Mouse (Mus musculus): Measurements from ENCODE around the gene Abcb8. TPM values are rescaled to one million over a fixed set of nuclear protein-coding genes. Genes with fewer than 3 reads are reported as not detected.

Gene Abcb8
- 27.8 TPM for polyA plus RNA-seq (2017; shearing (Covaris generic))

DNA sequence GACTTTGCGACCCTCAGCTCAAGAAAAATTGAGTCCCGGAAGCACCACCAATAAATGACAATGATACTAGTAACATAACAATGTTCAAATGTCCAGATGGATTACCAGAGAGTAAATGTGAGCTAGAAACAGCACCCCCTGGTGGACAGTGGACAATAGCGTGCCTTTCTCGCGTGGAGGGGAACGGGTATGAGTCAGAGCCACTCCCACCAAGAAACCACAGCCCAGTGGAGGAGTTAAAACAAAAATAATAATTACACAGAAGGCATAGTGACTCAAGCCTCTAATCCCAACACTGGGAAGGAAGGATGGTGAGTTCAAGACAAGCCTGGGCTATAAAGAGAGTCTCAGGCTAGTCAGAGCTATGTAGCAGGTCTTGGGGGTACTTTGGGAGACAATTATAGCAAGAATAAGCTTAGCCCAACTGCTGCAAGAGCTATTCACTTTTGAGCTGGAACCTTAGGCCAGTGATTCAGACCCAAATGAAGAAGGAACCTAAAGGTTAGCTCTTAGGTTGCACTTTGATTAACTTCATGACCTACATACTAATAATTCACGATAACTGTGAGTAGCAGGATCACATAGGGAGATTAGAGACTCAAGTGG, at the start of gene Abcb8:
Gene Abcb8, plus strand, starts transcription at position 272 of the 606 bp plus-strand sequence.

DNA sequence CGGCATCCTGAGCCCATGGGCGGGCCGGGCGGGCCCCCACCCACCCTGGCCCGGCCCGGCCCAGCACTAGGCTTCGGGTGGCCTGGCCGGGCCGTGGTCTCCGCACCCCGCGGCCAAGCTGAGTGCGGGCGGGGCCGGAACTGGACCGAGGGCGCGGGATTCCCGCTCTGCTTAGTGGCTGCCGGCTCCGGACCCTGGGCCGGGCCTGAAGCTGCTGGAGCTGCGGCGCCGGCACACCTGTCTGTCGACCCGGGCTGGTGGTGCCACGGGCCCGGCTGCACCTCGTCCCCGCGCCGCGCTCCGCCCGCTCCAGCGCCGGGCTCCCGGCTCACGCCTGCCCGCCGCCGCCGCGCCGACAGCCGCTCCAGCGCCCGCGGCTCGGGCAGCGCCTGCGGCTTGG, 42.2 kb upstream of the Abcb8 start, which contains the start of gene Kcnh2:
Gene Kcnh2, minus strand, starts transcription at position 327 of the 400 bp plus-strand sequence.

DNA sequence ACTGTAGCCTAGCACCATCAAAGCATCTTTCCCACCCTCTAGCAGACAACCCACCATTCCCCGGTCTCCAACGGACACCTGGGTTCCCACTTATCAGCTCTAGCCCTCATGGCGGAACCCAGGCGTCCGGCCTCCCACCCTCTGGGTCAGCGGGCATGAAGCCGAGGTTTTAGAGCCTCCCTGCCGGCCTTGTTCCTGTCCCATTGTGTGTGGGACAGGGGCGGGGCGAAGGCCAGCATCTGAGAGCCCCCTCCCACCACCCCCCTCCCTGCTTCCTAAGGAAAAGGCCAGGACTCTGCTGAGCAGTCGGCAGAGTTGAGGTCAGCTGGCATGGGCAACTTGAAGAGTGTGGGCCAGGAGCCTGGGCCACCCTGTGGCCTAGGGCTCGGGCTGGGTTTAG, 29.0 kb upstream of the Abcb8 start, which contains the start of gene Nos3:
Gene Nos3, plus strand, starts transcription at position 303 of the 400 bp plus-strand sequence.

DNA sequence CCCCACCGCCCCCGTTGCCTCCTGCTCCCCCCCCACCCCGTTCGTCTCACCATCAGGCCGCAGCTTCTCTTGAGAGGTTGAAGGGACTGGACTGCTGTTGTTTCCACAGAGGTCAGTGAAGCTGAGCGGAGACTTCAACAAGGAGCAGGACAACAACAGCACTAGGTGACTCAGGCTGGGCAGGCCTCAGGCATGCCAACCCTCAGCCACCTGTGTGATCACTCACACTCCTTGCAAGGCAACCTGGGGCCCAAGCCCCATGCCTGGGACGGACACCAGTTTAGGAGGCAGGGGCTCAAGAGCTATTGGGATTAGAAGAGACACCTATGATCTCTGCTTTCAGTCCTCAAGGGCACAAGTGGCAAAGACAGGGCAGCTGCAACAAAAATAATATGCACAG, 1.6 kb upstream of the Abcb8 start, which contains the start of gene Atg9b:
Gene Atg9b, minus strand, starts transcription at position 280 of the 400 bp plus-strand sequence.

DNA sequence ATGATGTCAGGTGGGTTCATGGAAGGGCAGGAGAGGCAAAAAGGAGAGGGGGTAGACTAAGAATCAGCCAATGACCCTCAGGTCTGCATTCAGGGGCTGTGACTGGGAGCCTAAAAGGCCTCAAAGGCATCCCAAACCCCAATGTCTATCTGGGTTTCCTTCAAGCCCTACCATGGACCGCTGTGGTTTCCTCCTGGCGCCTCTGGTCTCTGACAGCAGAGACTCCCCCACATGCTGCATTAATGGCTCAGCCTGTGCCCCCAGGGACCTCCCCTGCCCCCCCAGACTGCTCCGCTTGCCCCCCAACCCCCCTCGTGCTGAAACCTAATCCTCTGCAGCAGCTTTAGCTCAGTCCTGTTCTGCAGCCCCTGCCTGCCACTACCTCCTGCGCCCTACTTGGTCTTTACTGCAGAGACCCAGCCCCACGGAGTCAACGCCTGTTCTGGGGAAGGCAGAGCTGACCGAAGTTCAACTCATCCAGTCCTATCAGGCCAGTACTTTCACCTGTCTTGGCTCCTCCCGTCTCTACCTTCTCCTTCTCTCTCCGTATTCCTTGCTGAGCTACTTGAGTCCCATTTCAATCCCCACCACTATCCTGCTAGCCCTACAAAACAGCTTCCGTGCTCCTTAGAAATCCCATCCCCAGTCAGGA, 19.7 kb downstream of the Abcb8 start, which contains the start of gene Asic3:
Gene Asic3, plus strand, starts transcription at position 351 of the 652 bp plus-strand sequence.

DNA sequence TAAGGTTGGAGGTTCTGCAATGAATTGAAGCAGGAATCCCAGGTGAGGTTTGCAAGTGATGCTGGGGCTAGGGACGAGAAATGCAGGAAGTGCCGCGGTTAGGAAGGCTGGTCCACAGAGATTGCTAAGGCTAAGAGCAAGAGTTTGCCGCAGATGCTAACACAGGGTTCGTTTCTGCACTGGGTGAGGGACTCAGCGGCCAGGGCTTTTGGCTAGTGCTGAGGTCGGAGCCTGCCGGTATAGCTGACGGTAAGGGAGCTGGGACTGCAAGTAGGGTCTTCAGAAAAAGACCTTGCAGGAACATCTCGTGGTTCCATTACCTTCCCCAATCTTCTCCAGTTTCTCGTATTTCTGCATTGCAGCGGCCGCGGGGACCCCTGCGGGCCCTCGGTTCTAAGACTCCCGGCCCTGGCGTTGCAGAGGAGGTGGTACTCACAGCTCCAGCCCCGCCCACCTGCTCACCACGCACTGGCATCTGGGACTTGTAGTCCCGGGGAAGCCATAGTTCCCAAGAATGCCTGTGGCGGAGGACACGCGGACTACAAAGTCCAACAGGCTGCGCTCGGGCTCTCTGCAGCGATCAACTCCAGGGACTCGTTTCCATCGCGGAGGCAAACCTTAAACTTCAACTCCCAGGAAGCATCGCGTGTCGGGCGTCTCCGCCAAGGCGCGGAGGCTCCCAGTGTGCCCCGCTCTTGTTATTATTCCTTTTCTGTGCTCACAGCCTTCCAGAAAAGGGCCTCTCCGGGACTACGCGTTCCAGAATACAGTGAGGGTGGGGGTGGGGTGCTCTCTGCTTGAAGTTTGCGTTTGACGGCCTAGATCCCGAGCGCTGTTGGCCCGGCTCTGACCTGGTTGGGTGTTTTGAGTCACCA, 29.9 kb downstream of the Abcb8 start, which contains the start of the genes Cdk5 and Slc4a2:
Gene Cdk5, minus strand, starts transcription at position 402 of the 875 bp plus-strand sequence.
Gene Slc4a2, plus strand, starts transcription at position 709 of the 875 bp plus-strand sequence.

DNA sequence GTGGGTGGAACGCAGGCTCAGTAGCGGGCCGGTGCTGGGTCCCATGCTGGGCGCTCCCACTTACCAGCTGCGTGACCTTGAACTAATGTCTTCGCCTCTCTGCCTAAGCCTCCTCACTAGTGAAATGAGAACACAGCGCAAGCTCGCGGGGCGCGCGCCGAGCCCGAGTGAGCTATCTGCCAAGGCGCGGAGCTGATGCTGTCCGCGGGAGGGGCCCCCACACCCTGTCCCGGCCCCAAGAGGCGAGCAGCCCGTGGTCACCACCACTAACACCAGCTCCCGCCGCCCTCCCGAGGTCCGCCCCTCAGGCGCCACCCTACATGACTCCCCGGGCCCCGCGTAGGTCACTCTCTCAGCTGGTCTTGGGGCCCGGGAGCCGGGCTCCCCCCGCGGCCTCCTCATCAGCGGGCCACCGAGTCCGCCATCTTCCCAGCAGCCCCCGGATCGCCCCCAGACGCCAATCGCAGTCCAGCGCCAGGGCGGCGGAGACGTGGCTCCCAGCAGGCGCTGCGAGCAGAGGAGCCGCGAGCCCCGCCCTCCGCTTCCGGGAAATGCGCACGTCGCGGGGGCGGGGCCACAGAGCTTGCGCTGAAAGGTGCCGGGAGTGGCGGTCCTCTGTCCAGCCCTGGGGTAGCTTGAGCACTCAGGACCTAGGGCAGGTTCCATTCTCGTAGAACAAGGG, 51.4 kb downstream of the Abcb8 start, which contains the start of gene Fastk:
Gene Fastk, minus strand, starts transcription at position 542 of the 682 bp plus-strand sequence.

DNA sequence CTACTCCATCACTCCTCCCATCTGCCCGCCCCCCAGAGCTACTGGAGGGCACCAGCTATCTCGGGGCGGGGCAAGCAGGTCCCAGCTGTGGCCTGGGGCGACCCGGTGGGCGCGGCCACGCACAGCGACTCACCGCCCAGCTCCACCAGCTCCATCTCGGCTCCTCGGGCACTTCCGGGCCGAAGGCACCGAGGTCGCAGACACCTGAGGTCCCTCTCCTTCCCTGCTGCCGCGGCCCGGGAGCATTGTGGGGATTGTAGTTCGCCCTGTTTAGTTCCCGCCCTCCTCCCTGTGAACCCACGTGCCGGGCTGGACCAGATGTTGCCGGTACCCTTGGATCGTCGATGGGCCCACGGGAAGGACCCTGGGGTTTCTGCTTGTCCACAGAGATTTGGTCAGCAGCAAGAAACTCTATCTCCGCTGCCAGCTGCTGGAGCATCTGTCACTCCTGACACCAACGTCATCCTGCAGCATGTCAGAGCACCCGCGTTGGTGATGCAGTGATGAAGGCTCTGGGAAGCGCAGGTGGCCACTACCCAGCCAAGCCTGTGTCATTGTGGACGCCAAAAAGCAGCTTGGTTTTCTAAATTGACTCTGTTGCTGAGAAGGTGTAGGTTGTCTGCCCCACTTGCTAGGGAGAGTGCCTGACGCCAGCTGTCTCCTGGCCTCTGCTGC, 54.3 kb downstream of the Abcb8 start, which contains the start of gene Tmub1:
Gene Tmub1, minus strand, starts transcription at position 231 of the 675 bp plus-strand sequence.

DNA sequence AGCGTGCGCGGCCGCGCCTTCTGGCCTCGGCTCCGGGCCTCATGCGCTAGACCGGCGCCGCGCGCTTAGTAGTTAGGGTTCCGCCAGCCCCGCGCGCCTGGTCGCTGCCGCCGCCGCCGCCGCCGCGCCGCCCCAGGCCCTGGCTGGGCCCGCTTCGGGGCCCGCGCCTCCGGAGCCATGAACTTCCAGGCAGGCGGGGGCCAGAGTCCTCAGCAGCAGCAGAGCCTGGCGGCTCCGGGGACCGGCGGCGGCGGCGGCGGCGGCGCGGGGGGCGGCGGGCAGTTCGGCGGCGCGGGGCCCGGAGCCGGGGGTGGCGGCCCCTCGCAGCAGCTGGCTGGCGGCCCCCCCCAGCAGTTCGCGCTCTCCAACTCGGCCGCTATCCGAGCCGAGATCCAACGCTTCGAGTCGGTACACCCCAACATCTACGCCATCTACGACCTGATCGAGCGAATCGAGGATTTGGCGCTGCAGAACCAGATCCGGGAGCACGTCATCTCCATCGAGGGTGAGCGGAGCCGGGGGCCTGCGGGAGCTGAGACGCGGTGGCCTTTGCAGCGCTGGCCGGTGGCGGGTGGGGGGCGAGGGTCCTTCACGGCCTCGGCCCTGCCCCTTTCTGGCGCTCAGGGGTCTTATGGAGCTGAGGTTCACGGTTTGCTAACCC, 58.7 kb downstream of the Abcb8 start, which contains the start of gene Agap3:
Gene Agap3, plus strand, starts transcription at position 148 of the 661 bp plus-strand sequence.

Other genes with a start within 250 kb of the Abcb8 start
- gene Nupl2, start 228.7 kb upstream of the Abcb8 start, polyA plus RNA-seq (2017; shearing (Covaris generic)), result 13.6 TPM
- 5.6 TPM for gene Kcnh2, start 42.1 kb upstream of the Abcb8 start, polyA plus RNA-seq (2017; shearing (Covaris generic))
- 0.22 TPM for gene Nos3, start 28.9 kb upstream of the Abcb8 start, polyA plus RNA-seq (2017; shearing (Covaris generic))
- 0.89 TPM for gene Atg9b, start 1.5 kb upstream of the Abcb8 start, polyA plus RNA-seq (2017; shearing (Covaris generic))
- not detected for gene Asic3, start 19.7 kb downstream of the Abcb8 start, polyA plus RNA-seq (2017; shearing (Covaris generic))
- gene Cdk5, start 29.9 kb downstream of the Abcb8 start, polyA plus RNA-seq (2017; shearing (Covaris generic)), result 90.7 TPM
- 49.6 TPM for gene Slc4a2, start 30.2 kb downstream of the Abcb8 start, polyA plus RNA-seq (2017; shearing (Covaris generic))
- gene Fastk, start 51.6 kb downstream of the Abcb8 start, polyA plus RNA-seq (2017; shearing (Covaris generic)), result 148 TPM
- gene Tmub1, start 54.2 kb downstream of the Abcb8 start, polyA plus RNA-seq (2017; shearing (Covaris generic)), result 89.2 TPM
- 4.8 TPM for gene Agap3, start 58.5 kb downstream of the Abcb8 start, polyA plus RNA-seq (2017; shearing (Covaris generic))
- gene Gbx1, start 133.5 kb downstream of the Abcb8 start, polyA plus RNA-seq (2017; shearing (Covaris generic)), result not detected
- not detected for gene Asb10, start 147.3 kb downstream of the Abcb8 start, polyA plus RNA-seq (2017; shearing (Covaris generic))
- not detected for gene 4931409K22Rik, start 163.1 kb downstream of the Abcb8 start, polyA plus RNA-seq (2017; shearing (Covaris generic))
- gene Abcf2, start 183.8 kb downstream of the Abcb8 start, polyA plus RNA-seq (2017; shearing (Covaris generic)), result 99.2 TPM
- 43.8 TPM for gene Chpf2, start 193.1 kb downstream of the Abcb8 start, polyA plus RNA-seq (2017; shearing (Covaris generic))
- gene Smarcd3, start 230.7 kb downstream of the Abcb8 start, polyA plus RNA-seq (2017; shearing (Covaris generic)), result 1.6 TPM